Mouse (Mus musculus): ENCODE results near the gene Carns1.
A peak's percentile ranks its signal among the peaks of the same experiment; 100 is the strongest.
"Not testable (repeated sequence)": the region's sequence is repeated elsewhere in the genome, so short reads cannot be mapped to it uniquely, and the experiment has no call there.

The Carns1 gene

DNA sequence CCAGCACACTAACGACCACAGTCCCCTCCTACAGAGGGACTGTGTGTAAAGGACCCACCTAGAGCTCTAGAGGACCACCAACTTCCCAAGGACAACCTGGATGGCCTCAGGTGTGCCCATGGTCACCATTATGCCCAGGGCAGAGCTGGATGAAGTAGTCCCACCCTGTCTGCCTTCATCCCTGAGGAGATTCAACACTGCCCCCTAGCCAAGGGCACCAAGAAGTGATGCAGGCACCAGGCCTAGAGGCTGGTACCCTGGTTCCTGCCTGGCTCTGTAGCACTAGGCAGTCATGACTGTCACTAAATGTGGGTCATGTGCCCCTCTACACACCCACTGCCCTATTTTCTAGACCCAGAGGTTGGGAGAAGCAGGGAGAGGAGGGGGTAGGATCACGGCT is 43.5 kb downstream of the Carns1 start:
- no peak for DNase-seq (ENCODE audit: low read depth)

- no peak for DNase-seq (ENCODE audit: low read depth)
These were observed 44.2 kb downstream of the Carns1 start for GRCm38 (mm10) chr19:4131075-4131474.

- no peak for DNase-seq (ENCODE audit: low read depth)
These were observed 45.2 kb downstream of the Carns1 start for GRCm38 (mm10) chr19:4130106-4130505.

GRCm38 (mm10) chr19:4129462-4129861 is 45.8 kb downstream of the Carns1 start:
- no peak for DNase-seq (ENCODE audit: low read depth)

DNA sequence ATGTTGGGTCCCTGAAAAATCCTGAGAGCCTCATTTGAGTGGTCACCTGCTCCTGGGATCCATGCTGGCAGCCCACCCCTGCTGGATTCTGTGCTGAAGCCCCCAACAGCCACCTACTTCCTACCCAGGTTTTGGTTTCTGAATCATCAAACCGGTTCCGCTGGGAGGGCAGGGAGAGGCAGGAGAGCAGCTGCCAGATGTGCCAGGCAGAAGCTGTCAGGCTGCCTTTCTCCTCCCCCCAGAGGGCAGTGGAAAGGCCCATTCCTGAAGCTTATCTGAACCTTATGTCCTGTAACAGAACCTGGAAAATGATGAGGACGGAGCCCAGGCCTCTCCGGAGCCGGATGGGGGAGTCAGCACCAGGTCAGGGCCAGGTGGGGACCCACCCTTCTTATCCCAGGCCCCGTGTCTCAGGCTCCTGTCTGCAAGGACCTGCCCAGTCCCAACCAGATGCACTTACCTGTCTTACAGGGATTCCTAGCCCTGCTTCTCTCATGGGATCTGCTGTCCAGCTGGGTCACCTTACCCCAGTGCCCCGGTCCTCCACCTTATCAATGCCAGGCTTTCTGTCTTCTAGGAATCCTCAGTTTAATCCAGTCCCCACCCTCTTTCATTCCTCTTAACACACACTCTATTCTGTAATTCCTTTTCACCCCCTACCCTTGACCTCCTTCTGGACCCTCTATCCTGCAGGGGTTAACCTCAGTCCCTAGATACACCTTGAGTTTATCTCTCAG is 48.4 kb downstream of the Carns1 start:
- DNase-seq (ENCODE audit: low read depth): peak; percentile 65

- peak; percentile 99 for DNase-seq (ENCODE audit: low read depth)
These were observed 49.3 kb downstream of the Carns1 start, which contains the start of gene Aip for GRCm38 (mm10) chr19:4125741-4126696. TSS of gene Aip (minus strand) at chr19:4125858.

DNA sequence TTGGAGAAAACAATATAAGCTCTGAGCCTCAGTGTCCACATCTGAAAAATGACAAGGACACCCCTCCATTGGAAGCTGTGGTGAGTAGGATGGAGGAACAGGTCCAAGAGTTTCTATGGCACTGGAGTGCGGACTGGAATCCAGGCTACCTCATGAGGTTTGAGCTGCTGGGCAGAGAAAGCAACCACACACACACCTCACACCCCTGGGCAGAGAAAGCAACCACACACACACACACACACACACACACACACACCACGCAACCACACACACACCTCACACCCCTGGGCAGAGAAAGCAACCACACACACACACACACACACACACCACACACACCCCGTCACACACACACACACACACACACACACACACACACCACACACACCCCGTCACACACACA is 50.0 kb downstream of the Carns1 start:
- DNase-seq (ENCODE audit: low read depth): peak; percentile 60

DNA sequence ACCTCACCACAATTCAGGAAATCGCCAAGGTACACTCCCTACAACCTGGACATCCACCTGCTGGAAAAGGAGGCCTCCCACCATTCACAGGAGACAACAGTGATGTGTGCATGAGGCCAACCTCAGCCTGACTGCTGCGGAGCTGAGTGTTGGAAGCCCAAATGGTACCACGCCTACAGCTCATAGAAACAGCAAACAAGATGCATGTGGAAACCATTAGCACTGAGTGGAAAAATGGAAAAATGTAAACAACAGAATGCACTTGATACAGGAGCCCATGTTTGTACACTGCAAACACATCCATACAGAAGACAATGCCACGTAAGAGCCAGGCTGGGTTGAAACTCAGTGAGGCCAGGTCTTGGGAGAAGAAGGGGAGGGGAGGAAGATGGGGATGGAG is 50.8 kb downstream of the Carns1 start:
- peak; percentile 52 for DNase-seq (ENCODE audit: low read depth)

GRCm38 (mm10) chr19:4122411-4123370 is 52.6 kb downstream of the Carns1 start:
- peak; percentile 46 for DNase-seq (ENCODE audit: low read depth)

DNA sequence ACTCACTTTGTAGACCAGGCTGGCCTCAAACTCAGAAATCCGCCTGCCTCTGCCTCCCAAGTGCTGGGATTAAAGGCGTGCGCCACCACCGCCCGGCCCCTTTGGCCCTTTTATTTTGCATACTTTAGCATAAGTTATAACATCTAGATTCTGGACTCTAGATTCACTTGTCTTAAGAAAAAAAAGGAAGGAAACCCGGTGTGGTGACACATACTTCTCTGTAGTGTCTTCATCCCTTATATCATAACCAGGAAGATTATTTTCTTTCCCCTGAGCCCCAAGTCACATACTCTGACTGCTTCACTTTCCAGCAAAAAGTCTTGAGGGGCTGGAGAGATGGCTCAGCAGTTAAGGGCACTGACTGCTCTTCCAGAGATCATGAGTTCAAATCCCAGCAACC is 53.4 kb downstream of the Carns1 start:
- DNase-seq (ENCODE audit: low read depth): not testable (repeated sequence)

GRCm38 (mm10) chr19:4121097-4121805 is 54.0 kb downstream of the Carns1 start:
- DNase-seq (ENCODE audit: low read depth): peak; percentile 99

DNA sequence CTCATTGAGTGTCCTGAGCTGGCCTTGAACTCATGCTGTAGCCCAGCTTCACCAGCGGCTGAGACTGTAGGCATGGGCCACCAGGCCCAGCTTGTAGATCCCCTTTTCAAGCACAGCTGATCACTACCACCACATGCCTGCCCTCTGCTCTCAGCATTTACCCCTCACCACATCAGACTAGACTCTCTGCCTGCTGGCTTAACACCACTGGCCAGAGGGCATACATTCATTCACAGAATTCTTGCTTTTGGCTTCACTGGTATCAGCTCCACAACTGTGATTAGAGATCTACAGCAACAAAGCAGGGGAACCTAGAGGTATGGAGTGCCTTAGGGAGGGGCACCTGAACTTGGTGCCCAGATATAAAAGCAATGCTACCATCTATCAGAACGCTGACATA is 54.8 kb downstream of the Carns1 start:
- DNase-seq (ENCODE audit: low read depth): no peak

- no peak for DNase-seq (ENCODE audit: low read depth)
These were observed 55.4 kb downstream of the Carns1 start for GRCm38 (mm10) chr19:4119716-4120487.

DNA sequence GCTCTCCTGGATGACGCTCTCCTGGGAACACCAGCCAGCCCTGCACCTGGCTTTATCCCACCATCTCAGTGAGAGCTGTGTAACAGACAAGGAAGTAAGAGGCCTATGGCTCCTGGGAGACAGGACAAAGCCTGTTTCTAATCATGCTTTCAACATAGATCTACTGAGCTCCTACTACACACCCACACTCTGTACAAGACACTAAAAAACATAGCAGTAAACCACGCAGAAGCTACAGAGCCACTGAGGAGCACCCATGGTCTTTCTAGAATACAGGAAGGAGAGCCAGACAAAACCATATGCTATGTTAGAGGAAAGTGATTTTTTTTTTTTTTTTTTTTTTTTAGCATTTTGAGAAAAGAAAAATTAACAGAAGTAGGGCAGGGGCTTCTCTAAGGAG is 56.9 kb downstream of the Carns1 start:
- no peak for DNase-seq (ENCODE audit: low read depth)

DNA sequence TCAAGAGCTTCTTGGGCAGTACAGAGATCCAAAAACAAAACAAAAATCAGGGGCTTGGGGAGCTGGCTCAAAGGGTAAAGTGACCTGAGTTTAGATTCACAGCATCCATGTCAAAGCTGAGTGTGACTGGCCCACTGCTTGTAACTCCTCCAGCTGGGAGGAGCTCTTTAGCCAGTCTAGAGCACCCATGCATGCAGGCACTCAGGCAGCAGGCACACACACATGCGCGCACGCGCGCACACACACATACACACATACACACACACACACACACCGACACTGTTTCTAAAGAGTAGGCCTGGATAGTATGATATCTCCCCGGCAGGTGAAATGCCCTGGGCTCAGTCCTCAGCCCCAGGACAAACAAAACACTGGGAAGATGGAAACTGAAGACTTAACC is 58.3 kb downstream of the Carns1 start:
- DNase-seq (ENCODE audit: low read depth): no peak

DNA sequence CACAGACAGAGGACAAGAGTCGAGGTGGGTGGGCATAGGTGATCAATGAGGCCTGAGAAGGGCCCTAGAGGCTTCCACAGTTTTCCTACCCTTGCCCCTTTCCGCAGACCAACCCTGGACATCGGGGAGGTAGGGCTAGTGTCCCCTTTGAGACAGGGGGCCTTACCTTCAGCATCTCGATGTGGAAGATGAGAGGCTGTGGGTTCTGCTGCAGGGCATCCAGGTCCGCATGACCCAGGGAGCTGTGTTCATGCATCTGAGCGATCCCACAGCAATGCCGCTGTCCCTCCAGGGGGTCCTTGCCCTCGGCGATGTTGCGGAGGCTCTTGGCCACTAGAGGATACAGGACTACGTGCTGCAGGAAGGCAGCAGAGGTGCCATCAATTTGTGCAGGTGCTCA is 59.5 kb downstream of the Carns1 start:
- DNase-seq (ENCODE audit: low read depth): no peak

- no peak for DNase-seq (ENCODE audit: low read depth)
These were observed 60.1 kb downstream of the Carns1 start for GRCm38 (mm10) chr19:4115144-4115543.

- no peak for DNase-seq (ENCODE audit: low read depth)
These were observed 60.7 kb downstream of the Carns1 start for GRCm38 (mm10) chr19:4114551-4114950.
